Mouse (Mus musculus): ENCODE results near the gene Ttc12.

The Ttc12 gene

GRCm38 (mm10) chr9:49392242-49392641 is 93.8 kb downstream of the Ttc12 start:
- DNase-seq (ENCODE audit: low read depth, low spot score), result no peak
